Mouse (Mus musculus) intestine, postnatal 0 days (tissue): ENCODE measurements around the gene Prtn3. TPM values are rescaled to one million over a fixed set of nuclear protein-coding genes. Genes with fewer than 3 reads are reported as not detected.
A peak's percentile ranks its signal among the peaks of the same experiment; 100 is the strongest.

Source experiments
- ATAC-seq: fragments of 200-750 bp; cut with Nextera tagmentation; 2 replicates; pipeline ENCODE4 v1.8.0; 2017; ENCODE audit warnings: mild to moderate bottlenecking, moderate TSS enrichment, moderate library complexity
- H3K27ac ChIP-seq: fragments of 300-500 bp; sonication (generic); 2 replicates; pipeline ENCODE4 v1.5.1; 2014; ENCODE audit warnings: mild to moderate bottlenecking, low read depth, low read length, moderate library complexity
- H3K27me3 ChIP-seq: fragments of 300-500 bp; sonication (generic); replicated peaks from 2 replicates; pipeline ENCODE4 v1.6.1; 2014; ENCODE audit warnings: low read length, mixed read lengths; ENCODE audit not compliant: control insufficient read depth, insufficient read depth
- H3K36me3 ChIP-seq: fragments of 300-500 bp; sonication (generic); 2 replicates; pipeline ENCODE4 v1.6.1; 2014; ENCODE audit warnings: mild to moderate bottlenecking, moderate library complexity; ENCODE audit not compliant: control insufficient read depth, insufficient read depth
- H3K4me1 ChIP-seq: fragments of 300-500 bp; sonication (generic); replicated peaks from 2 replicates; pipeline ENCODE4 v1.6.1; 2014; ENCODE audit warnings: antibody characterized with exemption, low read length, mixed read lengths; ENCODE audit not compliant: control insufficient read depth, insufficient read depth
- H3K4me2 ChIP-seq: fragments of 300-500 bp; sonication (generic); replicated peaks from 2 replicates; pipeline ENCODE4 v1.6.1; 2014; ENCODE audit warnings: low read depth, mild to moderate bottlenecking, moderate library complexity
- H3K4me3 ChIP-seq: fragments of 300-500 bp; sonication (generic); 2 replicates; pipeline ENCODE4 v1.5.1; 2014; ENCODE audit warnings: low read depth, low read length
- H3K9ac ChIP-seq: fragments of 300-500 bp; sonication (generic); 2 replicates; pipeline ENCODE4 v1.6.1; 2014; ENCODE audit warnings: mild to moderate bottlenecking, low read depth, low read length
- H3K9me3 ChIP-seq: fragments of 300-500 bp; sonication (generic); 2 replicates; pipeline ENCODE4 v1.6.1; 2016; ENCODE audit warnings: mixed run types; ENCODE audit not compliant: control insufficient read depth
- CTCF ChIP-seq: sonication (generic); IDR thresholded peaks from 2 replicates; pipeline ENCODE4 v1.5.1; 2016; ENCODE audit warnings: low read depth, mild to moderate bottlenecking, control low read depth, antibody characterized with exemption, moderate library complexity
- WGBS: fragments of 180-500 bp; shearing (Covaris S2); extraction: QIAGEN DNeasy Blood & Tissue Kit; methylation state at CpG from one replicate; pipeline ENCODE4 v1.1.7; 2014; 5-methylcytosine and 5-hydroxymethylcytosine counted together
- polyA plus RNA-seq: library from polyadenylated mRNA; unstranded; fragments of >200 nt; fragmentation: Nextera tagmentation; extraction: Ambion mirVana; gene quantifications from 2 replicates; pipeline ENCODE4 v1.2.1, GENCODE M21; 2015

Gene Prtn3
- polyA plus RNA-seq, 1 experiment from 2014 or later = 1.1 TPM

DNA sequence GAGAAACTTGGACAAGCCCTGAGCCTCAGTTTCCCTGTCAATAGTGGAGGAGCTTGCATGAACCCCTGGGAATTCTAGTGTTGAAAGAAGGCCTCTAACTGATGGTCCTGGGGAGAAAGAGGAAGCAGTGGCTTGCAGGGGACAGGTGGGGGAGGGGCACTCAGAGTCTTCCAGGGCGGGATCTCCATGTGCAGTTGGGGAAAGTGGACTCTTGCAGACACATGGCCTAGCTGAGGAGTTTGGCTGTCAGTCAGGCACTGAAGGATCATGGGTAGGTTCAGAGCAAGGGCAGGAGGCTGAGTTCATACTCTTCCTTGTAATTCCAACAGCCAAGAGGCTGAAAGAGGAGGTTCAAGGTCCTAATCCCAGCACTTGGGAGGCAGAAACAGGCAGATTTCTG is 2.9 kb downstream of the Prtn3 start:
- TF ChIP-seq CTCF = no peak
- H3K9me3 ChIP-seq = no peaks in the 10 kb centered on the region
- no peaks in the 10 kb centered on the region for H3K36me3 ChIP-seq
- H3K27me3 ChIP-seq = 0 out of 2 replicates have a peak, but pooled peaks cover 6% of the 10 kb centered on the region
- H3K27ac ChIP-seq = no peak overlapping the region
- no peak for ATAC-seq
- no peak overlapping the region for H3K9ac ChIP-seq
- H3K4me2 ChIP-seq = no peak overlapping the region
- H3K4me1 ChIP-seq = 0 out of 2 replicates have a peak, but pooled peaks cover 2% of the 10 kb centered on the region
- H3K4me3 ChIP-seq = no peak overlapping the region
- 46% methylated on average over 1 of the region's 1 CpGs for WGBS

DNA sequence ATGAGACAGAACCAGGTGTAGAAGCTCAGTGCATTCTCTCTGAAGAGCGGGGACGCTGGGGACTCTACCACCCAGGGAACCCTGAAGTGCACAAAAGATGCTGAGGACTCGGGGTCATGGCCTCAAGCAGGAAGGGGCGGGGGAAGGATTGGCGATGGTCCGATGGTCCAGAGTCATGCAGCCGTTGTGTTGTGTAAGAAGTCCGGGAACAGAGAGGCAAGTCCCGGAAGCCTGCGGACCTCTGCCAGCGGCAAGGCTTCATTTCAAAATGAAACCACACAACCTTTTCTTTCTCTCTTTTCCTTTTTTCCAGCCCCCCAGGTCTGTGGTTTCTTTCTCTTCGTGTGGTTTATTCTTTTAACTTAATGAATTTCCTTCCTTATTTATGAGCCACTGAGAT is 3.5 kb downstream of the Prtn3 start:
- no peaks in the 10 kb centered on the region for H3K36me3 ChIP-seq
- 0 out of 2 replicates have a peak, but pooled peaks cover 2% of the 10 kb centered on the region for H3K4me1 ChIP-seq
- ATAC-seq = no peak
- 59% methylated on average over 12 of the region's 12 CpGs for WGBS
- peak overlapping the region; percentile 50; the same call in 1 of the 2 replicates for H3K27ac ChIP-seq
- no peak overlapping the region; the same call in 1 of the 2 replicates for H3K4me2 ChIP-seq
- no peaks in the 10 kb centered on the region for H3K9me3 ChIP-seq
- 0 out of 2 replicates have a peak, but pooled peaks cover 12% of the 10 kb centered on the region for H3K27me3 ChIP-seq
- no peak overlapping the region for H3K4me3 ChIP-seq
- no peak for TF ChIP-seq CTCF
- no peak overlapping the region for H3K9ac ChIP-seq

DNA sequence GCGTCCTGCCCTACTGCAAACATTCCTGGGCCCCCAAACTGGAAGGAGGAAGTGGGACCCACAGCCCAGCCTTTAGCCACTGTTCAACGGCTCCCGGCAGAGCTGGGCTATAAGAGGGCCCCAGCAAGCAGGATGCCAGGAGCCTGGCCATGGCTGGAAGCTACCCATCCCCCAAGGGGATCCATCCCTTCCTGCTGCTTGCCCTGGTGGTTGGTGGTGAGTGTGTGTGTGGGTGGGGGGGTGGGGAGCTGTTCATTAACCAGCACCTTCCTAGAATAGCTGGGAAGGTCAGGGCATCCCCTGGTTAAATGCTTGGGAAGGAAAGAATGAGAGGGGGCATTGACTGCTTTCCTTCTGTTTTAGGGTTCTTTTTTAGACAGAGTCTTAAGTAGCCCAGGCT is 5.3 kb downstream of the Prtn3 start:
- Histone ChIP-seq H3K4me1 (0 out of 2 replicates have a peak, but pooled peaks cover 2% of the 10 kb centered on the region), H3K27ac (no peak overlapping the region), H3K9me3 (no peaks in the 10 kb centered on the region), H3K9ac (no peak overlapping the region), H3K4me3 (no peak overlapping the region), H3K36me3 (no peaks in the 10 kb centered on the region), H3K27me3 (0 out of 2 replicates have a peak, but pooled peaks cover 9% of the 10 kb centered on the region), H3K4me2 (no peak overlapping the region)
- WGBS = 35% methylated on average over 3 of the region's 3 CpGs
- no peak for ATAC-seq
- TF ChIP-seq CTCF = no peak

DNA sequence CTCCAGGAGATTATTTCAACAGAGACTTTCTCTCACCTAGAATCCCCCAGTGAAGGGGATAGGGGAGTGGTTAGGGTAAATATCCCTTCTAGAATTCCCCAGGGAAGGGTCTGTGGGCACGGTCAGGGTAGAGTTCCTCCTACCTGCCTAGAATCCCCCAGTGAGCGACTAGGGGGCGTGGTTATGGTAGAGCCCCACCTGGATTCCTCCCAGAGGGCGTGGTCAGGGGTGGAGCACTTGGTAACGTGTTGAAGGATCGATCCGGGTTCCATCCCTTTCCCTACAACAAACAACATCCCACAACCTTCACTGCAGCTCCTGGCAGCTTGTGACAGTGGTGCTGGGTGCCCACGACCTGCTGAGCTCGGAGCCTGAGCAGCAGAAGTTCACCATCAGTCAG is 6.4 kb downstream of the Prtn3 start:
- Histone ChIP-seq H3K27ac (no peak overlapping the region), H3K4me2 (peak overlapping the region; percentile 32; the same call in 1 of the 2 replicates), H3K9me3 (no peaks in the 10 kb centered on the region), H3K36me3 (no peaks in the 10 kb centered on the region), H3K27me3 (0 out of 2 replicates have a peak, but pooled peaks cover 9% of the 10 kb centered on the region), H3K4me1 (0 out of 2 replicates have a peak, but pooled peaks cover 2% of the 10 kb centered on the region), H3K9ac (no peak overlapping the region), H3K4me3 (no peak overlapping the region; the same call in 1 of the 2 replicates)
- no peak for ATAC-seq
- TF ChIP-seq CTCF = no peak
- WGBS = 14% methylated on average over 9 of the region's 9 CpGs

DNA sequence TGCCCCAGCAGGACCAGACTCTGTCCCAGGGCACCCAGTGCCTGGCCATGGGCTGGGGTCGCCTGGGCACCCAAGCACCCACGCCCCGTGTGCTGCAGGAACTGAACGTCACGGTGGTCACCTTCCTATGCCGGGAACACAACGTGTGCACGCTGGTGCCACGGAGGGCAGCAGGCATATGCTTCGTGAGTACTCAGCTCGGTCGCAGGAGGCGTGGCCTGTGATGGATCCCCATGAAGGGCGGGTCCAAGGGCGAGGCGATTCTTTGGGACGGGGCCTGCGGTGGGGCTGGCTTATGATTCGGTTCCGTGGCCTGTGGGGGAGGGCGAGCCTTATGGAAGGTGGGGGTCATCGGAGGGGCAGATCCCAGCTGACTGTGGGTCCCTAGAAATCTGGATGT is 7.7 kb downstream of the Prtn3 start:
- no peak overlapping the region for H3K27ac ChIP-seq
- whole genome bisulfite sequencing = 9% methylated on average over 22 of the region's 22 CpGs
- H3K27me3 ChIP-seq = 0 out of 2 replicates have a peak, but pooled peaks cover 9% of the 10 kb centered on the region
- H3K4me1 ChIP-seq = 0 out of 2 replicates have a peak, but pooled peaks cover 2% of the 10 kb centered on the region
- H3K4me2 ChIP-seq = peak overlapping the region; percentile 44
- peak overlapping the region; percentile 5; the same call in 1 of the 2 replicates for H3K4me3 ChIP-seq
- no peaks in the 10 kb centered on the region for H3K9me3 ChIP-seq
- H3K9ac ChIP-seq = no peak overlapping the region
- H3K36me3 ChIP-seq = no peaks in the 10 kb centered on the region
- TF ChIP-seq CTCF = no peak
- ATAC-seq = no peak

DNA sequence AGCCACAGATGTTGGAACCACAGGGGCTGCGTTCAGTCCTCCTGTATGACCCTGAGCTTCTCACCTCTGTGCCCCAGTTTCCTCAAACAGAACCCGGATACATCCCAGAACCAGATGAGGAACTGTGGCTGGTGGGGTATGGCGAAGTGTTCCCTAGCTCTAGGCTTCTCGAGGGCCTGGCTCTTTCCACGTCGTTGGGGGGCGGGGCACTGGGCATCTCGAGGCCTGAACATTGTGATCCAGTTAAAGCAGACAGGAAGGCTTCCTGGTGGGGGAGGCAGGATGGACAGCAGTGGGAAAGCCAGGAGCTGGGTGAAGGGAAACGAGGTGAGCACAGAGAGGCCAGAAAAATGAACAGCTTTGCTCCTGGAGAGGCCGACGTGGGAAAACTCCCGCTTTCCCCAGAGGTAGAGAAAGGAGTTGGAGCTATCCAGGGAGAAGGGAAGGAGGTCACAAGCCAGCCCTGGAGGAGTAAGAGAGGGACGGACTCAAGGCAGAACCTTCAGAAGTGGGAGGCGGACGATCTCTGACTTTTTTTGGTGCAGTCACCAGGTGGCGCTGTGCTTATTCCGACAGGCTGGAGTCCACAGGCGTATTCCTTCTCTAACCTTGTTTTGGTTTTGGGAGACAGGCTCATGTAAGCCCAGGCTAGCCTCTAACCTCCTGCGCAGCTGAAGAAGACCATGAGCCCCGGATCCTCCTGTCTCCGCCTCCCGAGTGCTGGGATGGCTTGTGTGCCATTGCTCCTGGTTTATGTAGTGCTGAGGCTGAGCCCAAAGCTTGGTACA is 9.2 kb downstream of the Prtn3 start:
- no peak overlapping the region; the same call in 1 of the 2 replicates for H3K4me3 ChIP-seq
- H3K4me2 ChIP-seq = 0 out of 2 replicates have a peak overlapping the region, but pooled peaks have one; percentile 21
- H3K9ac ChIP-seq = no peak overlapping the region
- H3K36me3 ChIP-seq = no peaks in the 10 kb centered on the region
- 0 out of 2 replicates have a peak, but pooled peaks cover 2% of the 10 kb centered on the region for H3K4me1 ChIP-seq
- H3K9me3 ChIP-seq = no peaks in the 10 kb centered on the region
- 0 out of 2 replicates have a peak, but pooled peaks have one; percentile 22 for ATAC-seq
- H3K27me3 ChIP-seq = 0 out of 2 replicates have a peak, but pooled peaks cover 9% of the 10 kb centered on the region
- H3K27ac ChIP-seq = no peak overlapping the region
- WGBS = 21% methylated on average over 22 of the region's 22 CpGs
- peak; percentile 85 for TF ChIP-seq CTCF
